Mouse (Mus musculus) c-Kit-positive CD71-negative TER-119-negative erythroid progenitor cells, embryonic 14.5 days (primary cell): ENCODE measurements around the gene Nxph3.

Source experiments
- DNase-seq: peaks from one replicate; pipeline ENCODE4 v3.0.0-alpha.2; 2013; ENCODE audit warnings: low read depth

Nxph3 gene

GRCm38 (mm10) chr11:95514298-95514861 is at the start of gene Nxph3:
Nxph3 (minus strand) TSS chr11:95514570.
- DNase-seq: peak; percentile 35

GRCm38 (mm10) chr11:95563849-95564248 is 49.5 kb upstream of the Nxph3 start:
- DNase-seq: no peak

- no peak for DNase-seq
Measured at GRCm38 (mm10) chr11:95560773-95561172, 46.4 kb upstream of the Nxph3 start.

- DNase-seq: no peak
Measured at GRCm38 (mm10) chr11:95559761-95560160, 45.4 kb upstream of the Nxph3 start.

GRCm38 (mm10) chr11:95557719-95558118 is 43.3 kb upstream of the Nxph3 start:
- DNase-seq: no peak

- DNase-seq: no peak
Measured at GRCm38 (mm10) chr11:95557032-95557431, 42.7 kb upstream of the Nxph3 start.

- DNase-seq: no peak
Measured at GRCm38 (mm10) chr11:95555279-95555678, 40.9 kb upstream of the Nxph3 start.

GRCm38 (mm10) chr11:95550301-95551021 is 36.1 kb upstream of the Nxph3 start:
- no peak for DNase-seq

GRCm38 (mm10) chr11:95546021-95546782 is 31.8 kb upstream of the Nxph3 start:
- DNase-seq: no peak

GRCm38 (mm10) chr11:95544546-95545327 is 30.4 kb upstream of the Nxph3 start:
- DNase-seq: no peak

- no peak for DNase-seq
Measured at GRCm38 (mm10) chr11:95540637-95541385, 26.4 kb upstream of the Nxph3 start.

GRCm38 (mm10) chr11:95538378-95539104 is 24.2 kb upstream of the Nxph3 start:
- no peak for DNase-seq

- peak; percentile 59 for DNase-seq
Measured at GRCm38 (mm10) chr11:95533484-95534160, 19.3 kb upstream of the Nxph3 start.

GRCm38 (mm10) chr11:95532353-95533072 is 18.1 kb upstream of the Nxph3 start:
- no peak for DNase-seq

GRCm38 (mm10) chr11:95528231-95528630 is 13.9 kb upstream of the Nxph3 start:
- no peak for DNase-seq

- DNase-seq: no peak
Measured at GRCm38 (mm10) chr11:95527307-95527706, 12.9 kb upstream of the Nxph3 start.

GRCm38 (mm10) chr11:95521563-95521962 is 7.2 kb upstream of the Nxph3 start:
- DNase-seq: peak; percentile 62

GRCm38 (mm10) chr11:95520456-95521072 is 6.2 kb upstream of the Nxph3 start:
- peak; percentile 74 for DNase-seq

GRCm38 (mm10) chr11:95519996-95520395 is 5.6 kb upstream of the Nxph3 start:
- DNase-seq: no peak
